Mouse (Mus musculus) embryonic stem cell, embryonic (primary cell): ENCODE measurements around the gene Pdia2.

Source experiments
- CTCF ChIA-PET, 4 experiments: fragments of 300-600 bp in 2 of 4; fragments of 350-600 bp in 2 of 4; sonication (Branson Sonifier 250); formaldehyde crosslinking; loops; one replicate each; lab custom pipeline; 2022; ENCODE audit warnings: inconsistent platforms in 2 of 4; lab: Charles Lee
- POLR2A ChIA-PET, 4 experiments: fragments of 300-600 bp in 2 of 4; fragments of 350-600 bp in 2 of 4; sonication (Branson Sonifier 250); formaldehyde crosslinking; loops; one replicate each; lab custom pipeline; 2022; ENCODE audit warnings: antibody characterized with exemption in 4 of 4, inconsistent platforms in 1 of 4; lab: Charles Lee

The Pdia2 gene

GRCm38 (mm10) chr17:26212241-26212640 lies 13.4 kb upstream of the Pdia2 start:
- ChIA-PET CTCF (no interaction called here), POLR2A (interaction anchor here in 3 of 4 experiments (0.5 to 1.4 kb wide), 4 partner anchors 8 to 34 kb away, joined by 3 to 5 read pairs (median 4); no protein-coding TSS in a partner anchor)

- ChIA-PET POLR2A (interaction anchor here in 3 of 4 experiments (0.6 to 2.4 kb wide), 17 partner anchors 8 to 1462 kb away, joined by 3 to 10 read pairs (median 4); partner anchors contain the start of gene Luc7l (in 2 of the 3)), CTCF (interaction anchor here in 3 of 4 experiments (0.6 to 1.6 kb wide), 5 partner anchors 19 to 511 kb away, joined by 3 to 6 read pairs (median 3); no protein-coding TSS in a partner anchor)
Measured at GRCm38 (mm10) chr17:26207686-26208085, 8.8 kb upstream of the Pdia2 start, which contains the start of gene Arhgdig. TSS of gene Arhgdig (minus strand) at chr17:26207786.

GRCm38 (mm10) chr17:26206392-26206791 lies 7.5 kb upstream of the Pdia2 start:
- POLR2A ChIA-PET = interaction anchor here in 3 of 4 experiments (0.7 to 2.4 kb wide), 7 partner anchors 10 to 901 kb away, joined by 3 to 10 read pairs (median 4); partner anchors contain the start of gene Luc7l (in 1 of the 3)

GRCm38 (mm10) chr17:26204766-26205165 lies 5.9 kb upstream of the Pdia2 start:
- CTCF ChIA-PET = interaction anchor here in 1 of 4 experiments (1.5 kb wide), 2 partner anchors 26 to 164 kb away, joined by 3 to 5 read pairs; no protein-coding TSS in a partner anchor
- POLR2A ChIA-PET = interaction anchor here in 3 of 4 experiments (0.9 to 1.9 kb wide), 6 partner anchors 8 to 250 kb away, joined by 3 to 5 read pairs (median 3); partner anchors contain the start of gene Fam234a (in 1 of the 3)

More at GRCm38 (mm10) chr17:26206392-26206791, 7.5 kb upstream of the Pdia2 start:
- CTCF ChIA-PET = interaction anchor here in 1 of 4 experiments (1.6 kb wide), 1 partner anchor 26 kb away, joined by 6 read pairs; no protein-coding TSS in a partner anchor

GRCm38 (mm10) chr17:26203321-26203811 lies 4.5 kb upstream of the Pdia2 start:
- CTCF ChIA-PET = interaction anchor here in 3 of 4 experiments (0.5 to 1.5 kb wide), 7 partner anchors 28 to 1536 kb away, joined by 3 to 5 read pairs (median 3); partner anchors contain the start of gene Decr2 (in 1 of the 3)
- POLR2A ChIA-PET = interaction anchor here in 3 of 4 experiments (0.6 to 3.2 kb wide), 9 partner anchors 9 to 335 kb away, joined by 3 to 10 read pairs (median 3); partner anchors contain the start of genes Fam234a (in 1 of the 3) and Mcrip2 (in 1 of the 3)

GRCm38 (mm10) chr17:26202737-26203136 lies 3.9 kb upstream of the Pdia2 start, which contains the start of gene Rgs11:
TSS of gene Rgs11 (plus strand) at chr17:26202951.
- ChIA-PET CTCF (interaction anchor here in 2 of 4 experiments (0.6 to 1.2 kb wide), 2 partner anchors 324 to 1178 kb away, joined by 3 to 4 read pairs; no protein-coding TSS in a partner anchor), POLR2A (interaction anchor here in 2 of 4 experiments (1.0 to 3.2 kb wide), 2 partner anchors 41 to 334 kb away, joined by 3 to 10 read pairs; partner anchors contain the start of genes Fam234a (in 1 of the 2) and Mcrip2 (in 1 of the 2))

- ChIA-PET CTCF (interaction anchor here in 1 of 4 experiments (1.1 kb wide), 1 partner anchor 27 kb away, joined by 3 read pairs; no protein-coding TSS in a partner anchor), POLR2A (interaction anchor here in 2 of 4 experiments (0.6 to 3.2 kb wide), 10 partner anchors 10 to 216 kb away, joined by 3 to 10 read pairs (median 3); partner anchors contain the start of genes Fam234a (in 2 of the 2), Axin1 (in 1 of the 2) and Capn15 (in 1 of the 2))
Measured at GRCm38 (mm10) chr17:26201998-26202397, 3.1 kb upstream of the Pdia2 start.

GRCm38 (mm10) chr17:26200831-26201705 lies 2.2 kb upstream of the Pdia2 start:
- CTCF ChIA-PET = interaction anchor here (0.5 to 1.6 kb wide), 6 partner anchors 12 to 189 kb away, joined by 3 to 7 read pairs (median 4); no protein-coding TSS in a partner anchor
- POLR2A ChIA-PET = interaction anchor here in 3 of 4 experiments (0.6 to 3.2 kb wide), 17 partner anchors 9 to 215 kb away, joined by 3 to 10 read pairs (median 3); partner anchors contain the start of genes Axin1 (in 1 of the 3), Capn15 (in 1 of the 3) and Fam234a (in 1 of the 3)

- ChIA-PET POLR2A (no interaction called here), CTCF (no interaction called here)
Measured at GRCm38 (mm10) chr17:26192481-26193190, 6.3 kb downstream of the Pdia2 start.

GRCm38 (mm10) chr17:26191486-26191885 lies 7.4 kb downstream of the Pdia2 start:
- POLR2A ChIA-PET = interaction anchor here in 1 of 4 experiments (0.9 kb wide), 1 partner anchor 10 kb away, joined by 3 read pairs; no protein-coding TSS in a partner anchor
- CTCF ChIA-PET = interaction anchor here in 1 of 4 experiments (0.6 to 0.7 kb wide), 2 partner anchors 48 to 153 kb away, joined by 3 read pairs; no protein-coding TSS in a partner anchor

- ChIA-PET POLR2A (interaction anchor here in 2 of 4 experiments (0.8 to 1.3 kb wide), 3 partner anchors 9 to 13 kb away, joined by 3 to 4 read pairs (median 3); no protein-coding TSS in a partner anchor), CTCF (interaction anchor here in 1 of 4 experiments (0.6 kb wide), 1 partner anchor 291 kb away, joined by 4 read pairs; no protein-coding TSS in a partner anchor)
Measured at GRCm38 (mm10) chr17:26188091-26188805, 10.6 kb downstream of the Pdia2 start.

GRCm38 (mm10) chr17:26187592-26187991 lies 11.3 kb downstream of the Pdia2 start:
- CTCF ChIA-PET = interaction anchor here in 1 of 4 experiments (0.6 kb wide), 1 partner anchor 121 kb away, joined by 3 read pairs; no protein-coding TSS in a partner anchor
- POLR2A ChIA-PET = interaction anchor here in 2 of 4 experiments (0.6 to 1.3 kb wide), 6 partner anchors 9 to 291 kb away, joined by 3 to 4 read pairs (median 4); no protein-coding TSS in a partner anchor

- POLR2A ChIA-PET = interaction anchor here in 1 of 4 experiments (0.7 kb wide), 1 partner anchor 87 kb away, joined by 3 read pairs; no protein-coding TSS in a partner anchor
- CTCF ChIA-PET = interaction anchor here in 1 of 4 experiments (0.8 kb wide), 1 partner anchor 91 kb away, joined by 3 read pairs; the partner anchor contains the start of gene Decr2
Measured at GRCm38 (mm10) chr17:26181179-26181578, 17.7 kb downstream of the Pdia2 start.

- CTCF ChIA-PET = no interaction called here
- POLR2A ChIA-PET = interaction anchor here in 1 of 4 experiments (0.9 to 1.6 kb wide), 2 partner anchors 10 to 23 kb away, joined by 3 to 6 read pairs; no protein-coding TSS in a partner anchor
Measured at GRCm38 (mm10) chr17:26178611-26179010, 20.3 kb downstream of the Pdia2 start.

GRCm38 (mm10) chr17:26175248-26175647 lies 23.6 kb downstream of the Pdia2 start:
- POLR2A ChIA-PET = interaction anchor here in 3 of 4 experiments (0.7 to 1.6 kb wide), 8 partner anchors 9 to 61 kb away, joined by 3 read pairs; no protein-coding TSS in a partner anchor
- CTCF ChIA-PET = interaction anchor here (0.5 to 1.8 kb wide), 25 partner anchors 9 to 1434 kb away, joined by 3 to 10 read pairs (median 4); partner anchors contain the start of genes Fam234a (in 1 of the 4), Pdia2 (in 1 of the 4) and Tmem8 (in 1 of the 4)
